Mouse (Mus musculus): ENCODE measurements at regions not wholly inside any gene's neighbourhood (a gene's known extent, or its start where the extent isn't known, plus 50 kb on each side); places are given as distances from the start of the nearest gene placed in this dataset.

DNA sequence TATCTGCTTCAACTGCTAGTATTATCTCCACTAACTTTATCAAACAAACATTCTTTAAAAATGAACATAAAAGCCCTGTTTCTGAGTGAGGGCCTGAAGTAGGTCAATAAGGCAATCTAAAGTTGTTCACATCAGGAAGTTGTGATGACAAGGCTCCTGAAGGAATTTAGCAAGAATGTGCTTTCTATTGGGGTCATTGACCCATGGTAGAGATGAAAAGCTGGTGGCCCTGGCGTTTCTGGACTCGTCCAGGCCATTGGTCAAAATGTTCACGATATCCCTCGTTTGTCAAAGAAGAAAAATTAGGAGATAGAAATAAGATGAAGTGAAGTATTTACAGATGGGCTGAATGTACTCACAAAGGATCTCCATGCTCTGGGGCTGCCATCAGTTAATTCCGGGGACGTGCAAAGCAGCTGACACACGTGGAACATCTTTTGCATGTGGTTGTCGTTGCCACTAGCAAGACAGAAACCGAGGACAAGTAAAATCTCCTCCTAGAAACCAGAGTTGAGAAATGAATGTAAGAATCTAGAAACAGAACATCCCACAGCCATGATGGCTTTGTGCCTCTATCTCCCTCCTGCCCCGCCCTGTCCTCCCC lies 134.1 kb downstream of the Snx18 start:
- H3K27ac ChIP-seq (ENCODE audit: low read depth) = no peak overlapping the region
- no peak overlapping the region for H3K4me2 ChIP-seq (ENCODE audit: low read depth, low read length)
- no peak overlapping the region for H3K4me3 ChIP-seq (ENCODE audit: low read depth, low read length)
- H3K9ac ChIP-seq (replicated peaks; ENCODE audit: low read depth, low read length) = no peak overlapping the region
- no peaks in the 10 kb centered on the region for H3K36me3 ChIP-seq (replicated peaks; ENCODE audit: control insufficient read depth, insufficient read depth, low read length)
- no peak for DNase-seq (ENCODE audit: low spot score)
- H3K4me1 ChIP-seq (ENCODE audit: control insufficient read depth, insufficient read depth) = no peaks in the 10 kb centered on the region
- no peak for ATAC-seq (ENCODE audit: insufficient read depth, low read depth)
- H3K27me3 ChIP-seq (ENCODE audit: control insufficient read depth, insufficient read depth, low read length) = no peaks in the 10 kb centered on the region
- 0 out of 2 replicates have a peak, but pooled peaks cover 8% of the 10 kb centered on the region for H3K9me3 ChIP-seq (replicated peaks; ENCODE audit: control insufficient read depth, low read length)
- TF ChIP-seq EP300 (IDR thresholded peaks at IDR 0.05; ENCODE audit: low read depth) = no peak
- no peak for TF ChIP-seq CTCF (IDR thresholded peaks at IDR 0.05; ENCODE audit: low read depth)
- WGBS = 64% methylated on average over 10 of the region's 10 CpGs

DNA sequence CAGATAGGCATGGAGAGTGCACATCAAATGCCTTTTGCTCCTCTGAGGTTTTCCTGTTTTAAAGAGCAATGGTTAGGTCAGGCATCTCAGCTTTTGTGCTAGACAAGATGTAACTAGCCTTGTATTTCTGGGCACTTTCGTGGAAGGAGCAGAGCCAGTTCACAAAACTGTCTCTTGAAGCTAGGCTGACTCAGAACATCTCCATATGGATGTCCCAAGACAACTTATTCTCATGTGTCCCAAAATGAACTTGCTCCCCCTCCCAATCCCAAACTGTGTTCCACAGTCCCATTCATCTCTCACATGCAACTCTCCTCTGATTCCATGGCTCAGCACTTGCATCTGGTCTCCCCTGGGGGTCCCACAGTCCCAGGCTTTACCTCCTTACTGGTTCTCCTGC lies 135.5 kb downstream of the Snx18 start:
- ATAC-seq (ENCODE audit: insufficient read depth, low read depth) = no peak
- H3K4me2 ChIP-seq (ENCODE audit: low read depth, low read length) = no peak overlapping the region
- H3K9ac ChIP-seq (replicated peaks; ENCODE audit: low read depth, low read length) = no peak overlapping the region
- no peak overlapping the region for H3K27ac ChIP-seq (ENCODE audit: low read depth)
- H3K4me1 ChIP-seq (ENCODE audit: control insufficient read depth, insufficient read depth) = no peaks in the 10 kb centered on the region
- DNase-seq (ENCODE audit: low spot score) = no peak
- H3K36me3 ChIP-seq (replicated peaks; ENCODE audit: control insufficient read depth, insufficient read depth, low read length) = no peaks in the 10 kb centered on the region
- no peaks in the 10 kb centered on the region for H3K9me3 ChIP-seq (replicated peaks; ENCODE audit: control insufficient read depth, low read length)
- H3K4me3 ChIP-seq (ENCODE audit: low read depth, low read length) = no peak overlapping the region
- no peaks in the 10 kb centered on the region for H3K27me3 ChIP-seq (ENCODE audit: control insufficient read depth, insufficient read depth, low read length)
- 85% methylated on average over 1 of the region's 1 CpGs for WGBS
- TF ChIP-seq EP300 (IDR thresholded peaks at IDR 0.05; ENCODE audit: low read depth) (no peak), CTCF (IDR thresholded peaks at IDR 0.05; ENCODE audit: low read depth) (no peak)

DNA sequence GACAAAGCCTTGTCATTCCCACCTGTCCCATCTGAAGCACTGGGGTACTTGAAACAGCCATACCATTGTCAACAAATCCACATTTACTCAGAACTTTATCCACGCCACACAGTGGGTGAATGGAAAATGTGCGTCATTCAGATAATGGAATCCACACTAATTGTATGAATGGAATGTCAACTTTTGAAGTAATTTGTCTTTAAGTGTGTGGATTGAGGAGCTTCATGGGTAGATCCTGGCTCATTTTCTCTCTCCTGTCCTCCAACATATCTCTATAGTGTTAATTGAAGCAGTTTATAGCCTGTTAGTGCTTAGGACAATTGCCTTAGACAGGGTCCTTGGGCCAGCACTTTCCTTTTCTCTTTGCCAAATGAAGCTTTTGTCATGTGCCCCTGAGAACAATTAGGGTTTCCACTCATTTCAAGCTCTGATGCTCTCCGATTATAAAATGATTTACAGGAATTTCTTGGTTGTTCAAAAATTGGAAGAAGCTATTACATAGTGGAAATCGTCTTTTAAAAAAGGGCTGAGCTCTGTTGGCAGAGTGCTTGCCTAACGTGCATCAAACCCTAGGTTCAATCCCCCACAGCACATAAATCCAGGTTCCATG lies 140.4 kb downstream of the Snx18 start:
- no peak overlapping the region for H3K9ac ChIP-seq (replicated peaks; ENCODE audit: low read depth, low read length)
- no peak overlapping the region for H3K4me3 ChIP-seq (ENCODE audit: low read depth, low read length)
- no peak for TF ChIP-seq EP300 (IDR thresholded peaks at IDR 0.05; ENCODE audit: low read depth)
- no peak for TF ChIP-seq CTCF (IDR thresholded peaks at IDR 0.05; ENCODE audit: low read depth)
- WGBS = 65% methylated on average over 5 of the region's 5 CpGs
- H3K4me1 ChIP-seq (ENCODE audit: control insufficient read depth, insufficient read depth) = no peaks in the 10 kb centered on the region
- no peaks in the 10 kb centered on the region for H3K27me3 ChIP-seq (ENCODE audit: control insufficient read depth, insufficient read depth, low read length)
- H3K9me3 ChIP-seq (replicated peaks; ENCODE audit: control insufficient read depth, low read length) = no peaks in the 10 kb centered on the region
- no peaks in the 10 kb centered on the region for H3K36me3 ChIP-seq (replicated peaks; ENCODE audit: control insufficient read depth, insufficient read depth, low read length)
- ATAC-seq (ENCODE audit: insufficient read depth, low read depth) (no peak), DNase-seq (ENCODE audit: low spot score) (no peak)
- H3K4me2 ChIP-seq (ENCODE audit: low read depth, low read length) = no peak overlapping the region
- H3K27ac ChIP-seq (ENCODE audit: low read depth) = no peak overlapping the region

DNA sequence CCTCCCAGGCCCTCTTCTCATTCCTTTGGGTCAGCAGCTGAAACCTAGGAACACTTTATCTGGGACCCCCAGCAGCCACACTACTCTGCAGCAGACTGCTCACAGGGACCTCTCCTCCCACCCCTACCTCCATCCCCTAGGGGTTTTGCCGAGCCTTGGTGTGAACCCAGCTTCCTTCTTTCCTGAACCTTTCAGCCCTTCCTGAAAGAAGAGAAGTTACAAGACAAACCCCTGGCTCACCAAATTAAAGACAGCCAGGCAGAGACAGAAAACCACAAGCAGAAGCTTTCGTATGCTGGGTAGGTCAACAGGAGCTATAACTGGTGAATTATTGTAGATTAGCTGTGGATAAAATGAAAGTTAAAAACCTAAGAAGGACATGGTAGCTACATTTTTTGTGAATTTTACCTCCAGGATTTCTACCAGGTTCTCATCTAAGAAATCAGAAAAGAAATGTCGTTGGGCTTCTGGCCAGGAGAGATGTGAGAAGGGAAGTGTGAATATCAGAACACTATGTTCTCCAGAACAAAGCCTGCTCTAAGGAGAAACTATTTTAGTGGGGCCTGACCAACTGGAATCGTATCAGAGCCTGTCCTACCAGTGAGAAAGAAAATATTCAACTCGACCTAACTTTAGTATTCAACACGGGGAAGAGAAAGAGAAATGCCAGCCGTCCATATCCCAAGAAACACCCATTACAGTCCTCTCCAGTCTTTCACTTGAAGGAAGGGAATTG lies 147.4 kb downstream of the Snx18 start:
- no peak overlapping the region for H3K4me3 ChIP-seq (ENCODE audit: low read depth, low read length)
- H3K27ac ChIP-seq (ENCODE audit: low read depth) = no peak overlapping the region
- ATAC-seq (ENCODE audit: insufficient read depth, low read depth) (no peak), DNase-seq (ENCODE audit: low spot score) (no peak)
- no peaks in the 10 kb centered on the region for H3K36me3 ChIP-seq (replicated peaks; ENCODE audit: control insufficient read depth, insufficient read depth, low read length)
- H3K9ac ChIP-seq (replicated peaks; ENCODE audit: low read depth, low read length) = no peak overlapping the region
- no peaks in the 10 kb centered on the region for H3K4me1 ChIP-seq (ENCODE audit: control insufficient read depth, insufficient read depth)
- H3K9me3 ChIP-seq (replicated peaks; ENCODE audit: control insufficient read depth, low read length) = no peaks in the 10 kb centered on the region
- no peak overlapping the region for H3K4me2 ChIP-seq (ENCODE audit: low read depth, low read length)
- WGBS = 51% methylated on average over 7 of the region's 7 CpGs
- H3K27me3 ChIP-seq (ENCODE audit: control insufficient read depth, insufficient read depth, low read length) = no peaks in the 10 kb centered on the region
- TF ChIP-seq EP300 (IDR thresholded peaks at IDR 0.05; ENCODE audit: low read depth) = no peak
- no peak for TF ChIP-seq CTCF (IDR thresholded peaks at IDR 0.05; ENCODE audit: low read depth)

DNA sequence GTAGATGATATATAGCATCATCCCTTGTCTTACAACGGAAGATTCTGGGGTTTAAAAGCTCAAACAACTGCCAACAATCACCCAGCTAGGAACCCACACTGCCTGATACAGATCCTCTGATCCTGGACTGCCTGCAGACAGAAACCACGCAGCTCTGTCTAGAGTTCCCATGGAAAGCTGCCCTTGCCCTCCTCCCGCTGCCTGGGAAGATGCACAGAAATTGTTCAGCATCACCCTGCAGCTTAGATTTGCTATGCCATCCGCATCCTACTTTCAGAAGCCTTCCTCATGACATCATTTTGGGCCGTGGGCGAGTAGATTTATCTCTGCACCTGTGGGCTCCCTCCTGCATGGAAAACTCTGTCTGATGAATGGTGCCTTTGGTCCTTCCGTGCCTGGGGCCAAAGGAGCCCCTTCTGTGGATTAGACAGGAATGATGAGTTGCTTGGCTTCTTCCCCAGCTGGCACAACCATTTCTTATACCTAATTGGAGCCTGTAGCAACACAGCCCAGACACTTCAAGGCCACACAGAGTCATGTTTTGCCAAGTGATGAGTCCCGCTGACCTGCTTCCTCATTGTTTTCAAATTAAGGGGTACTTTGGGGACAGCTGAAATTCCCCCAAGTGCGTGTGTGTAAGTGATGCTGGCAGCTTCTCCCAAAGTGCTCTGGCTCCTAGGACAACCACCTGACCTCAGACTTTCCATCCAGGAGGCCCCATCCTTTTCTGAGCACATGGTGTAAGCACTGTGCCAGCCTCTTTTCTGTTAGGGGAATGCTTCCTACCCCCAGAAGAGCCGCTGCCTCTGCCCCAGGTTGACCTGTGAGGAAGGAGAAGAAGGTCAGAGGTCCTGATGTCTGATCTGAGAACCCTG lies 153.9 kb downstream of the Snx18 start:
- ATAC-seq (ENCODE audit: insufficient read depth, low read depth) (no peak), DNase-seq (ENCODE audit: low spot score) (no peak)
- Histone ChIP-seq H3K9me3 (replicated peaks; ENCODE audit: control insufficient read depth, low read length) (no peaks in the 10 kb centered on the region), H3K27ac (ENCODE audit: low read depth) (no peak overlapping the region), H3K4me2 (ENCODE audit: low read depth, low read length) (no peak overlapping the region), H3K9ac (replicated peaks; ENCODE audit: low read depth, low read length) (no peak overlapping the region), H3K27me3 (ENCODE audit: control insufficient read depth, insufficient read depth, low read length) (no peaks in the 10 kb centered on the region), H3K4me3 (ENCODE audit: low read depth, low read length) (no peak overlapping the region), H3K4me1 (ENCODE audit: control insufficient read depth, insufficient read depth) (no peaks in the 10 kb centered on the region), H3K36me3 (replicated peaks; ENCODE audit: control insufficient read depth, insufficient read depth, low read length) (no peaks in the 10 kb centered on the region)
- WGBS = 71% methylated on average over 10 of the region's 10 CpGs
- TF ChIP-seq CTCF (IDR thresholded peaks at IDR 0.05; ENCODE audit: low read depth) (no peak), EP300 (IDR thresholded peaks at IDR 0.05; ENCODE audit: low read depth) (no peak)
